Mouse (Mus musculus) left cerebral cortex, postnatal 10 days (tissue): ENCODE measurements around the gene Gpr142. TPM values are rescaled to one million over a fixed set of nuclear protein-coding genes. Genes with fewer than 3 reads are reported as not detected.

Experiments
- DNase-seq, 2 experiments: peaks; one replicate each; pipeline ENCODE4 v3.0.0; 2021 to 2022; ENCODE audit warnings: low spot score in 2 of 2, mixed read lengths in 1 of 2; ENCODE audit errors: extremely low spot score in 1 of 2
- intact Hi-C: fragments of 180-260 bp; cut with DNase I; formaldehyde crosslinking; loops from one replicate; pipeline ENCODE4 v1.15.1; 2025
- total RNA-seq, 2 experiments: library from RNA; stranded (reverse); gene quantifications; 2 replicates each; pipeline ENCODE4 v1.2.3; 2021

The Gpr142 gene
- total RNA-seq, 2 experiments from 2014 or later, result not detected

DNA sequence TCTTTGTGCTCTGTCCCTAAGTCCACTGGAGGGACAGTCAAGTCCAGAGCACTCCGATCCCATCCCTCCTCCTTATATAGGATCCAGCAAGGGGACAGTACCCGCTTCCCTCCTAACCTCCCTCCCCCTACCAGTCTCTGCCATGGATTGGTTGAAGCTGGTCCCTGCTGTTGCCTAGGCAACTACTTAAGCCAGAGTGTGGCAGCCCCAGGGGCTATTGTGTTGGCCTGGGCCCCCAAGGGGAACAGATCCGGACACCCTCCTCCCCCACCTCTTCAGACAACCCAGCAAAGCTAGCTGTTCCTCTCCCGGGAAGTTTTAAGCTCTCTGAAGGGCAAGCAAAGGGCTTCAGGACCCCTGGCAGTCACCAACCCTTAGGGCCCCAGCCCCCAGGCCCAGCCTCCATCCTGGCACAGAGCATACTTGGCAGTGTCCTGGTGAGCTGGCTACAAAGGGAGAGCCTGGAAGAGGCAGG lies 2.8 kb upstream of the Gpr142 start, which contains the start of gene Btbd17:
Gene Btbd17 (minus strand): TSS at position 98 of the 475 bp plus-strand sequence.
- intact Hi-C loops, result no loop called here
- DNase-seq, result peak; percentile 63 to 75

DNA sequence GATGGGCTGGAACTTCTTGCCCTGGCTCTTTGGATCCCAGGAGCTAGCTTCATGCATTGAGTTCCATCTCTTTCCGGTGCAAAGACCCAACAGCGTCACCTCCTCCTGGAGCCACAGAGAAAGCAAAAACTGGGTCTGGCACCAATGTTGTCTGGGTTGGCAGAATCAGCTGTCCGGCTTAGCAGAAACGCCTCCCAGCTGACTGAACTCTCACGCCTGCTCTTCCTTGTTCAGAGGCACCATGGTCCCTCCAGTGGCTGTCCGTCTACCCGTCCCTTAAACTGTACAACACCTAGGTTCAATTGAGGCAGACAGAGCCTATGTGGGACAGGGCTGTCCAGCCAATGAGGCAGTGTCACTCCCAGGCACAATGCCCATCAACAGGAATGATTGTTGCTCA lies 1.5 kb upstream of the Gpr142 start:
- DNase-seq, result no peak
- intact Hi-C loops, result no loop called here

DNA sequence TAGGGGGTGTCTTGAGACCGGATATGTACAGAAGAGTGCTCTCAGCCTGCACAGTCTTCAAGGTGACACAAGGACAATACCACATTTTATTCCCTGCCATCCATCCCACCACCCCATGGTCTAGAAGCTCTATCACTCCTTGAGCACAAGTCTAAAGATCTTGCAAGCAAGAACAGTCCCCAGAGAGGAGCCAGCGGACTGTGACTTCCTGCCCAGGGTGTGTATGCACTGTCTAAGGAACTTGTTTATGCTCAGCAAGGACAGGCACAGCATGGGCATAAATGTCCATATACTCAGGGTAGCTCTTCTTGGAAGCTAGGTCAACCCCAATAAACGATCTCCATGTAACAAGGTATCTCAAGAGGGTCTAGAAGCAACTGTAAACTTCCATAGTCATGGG lies 743 bp upstream of the Gpr142 start:
- no peak for DNase-seq
- intact Hi-C loops, result no loop called here

DNA sequence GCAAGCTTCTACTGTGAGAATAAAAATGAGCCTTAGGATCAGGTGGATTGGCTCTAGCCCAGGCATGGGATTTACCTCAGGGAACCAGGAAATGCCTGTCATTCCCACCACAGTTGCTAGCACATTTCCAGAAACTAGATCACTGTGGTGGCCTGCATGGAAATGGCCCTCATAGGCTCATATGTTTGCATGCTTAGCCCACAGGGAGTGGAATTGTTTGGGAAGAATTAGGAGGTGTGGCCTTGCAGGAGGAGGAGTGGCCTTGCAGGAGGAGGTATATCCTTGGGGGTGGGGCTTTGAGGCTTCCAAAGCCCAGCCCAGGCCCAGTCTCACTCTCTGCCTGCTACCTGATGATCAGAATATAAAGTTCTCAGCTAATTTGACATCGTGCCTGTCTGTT lies 3.2 kb downstream of the Gpr142 start:
- intact Hi-C loops, result no loop called here

DNA sequence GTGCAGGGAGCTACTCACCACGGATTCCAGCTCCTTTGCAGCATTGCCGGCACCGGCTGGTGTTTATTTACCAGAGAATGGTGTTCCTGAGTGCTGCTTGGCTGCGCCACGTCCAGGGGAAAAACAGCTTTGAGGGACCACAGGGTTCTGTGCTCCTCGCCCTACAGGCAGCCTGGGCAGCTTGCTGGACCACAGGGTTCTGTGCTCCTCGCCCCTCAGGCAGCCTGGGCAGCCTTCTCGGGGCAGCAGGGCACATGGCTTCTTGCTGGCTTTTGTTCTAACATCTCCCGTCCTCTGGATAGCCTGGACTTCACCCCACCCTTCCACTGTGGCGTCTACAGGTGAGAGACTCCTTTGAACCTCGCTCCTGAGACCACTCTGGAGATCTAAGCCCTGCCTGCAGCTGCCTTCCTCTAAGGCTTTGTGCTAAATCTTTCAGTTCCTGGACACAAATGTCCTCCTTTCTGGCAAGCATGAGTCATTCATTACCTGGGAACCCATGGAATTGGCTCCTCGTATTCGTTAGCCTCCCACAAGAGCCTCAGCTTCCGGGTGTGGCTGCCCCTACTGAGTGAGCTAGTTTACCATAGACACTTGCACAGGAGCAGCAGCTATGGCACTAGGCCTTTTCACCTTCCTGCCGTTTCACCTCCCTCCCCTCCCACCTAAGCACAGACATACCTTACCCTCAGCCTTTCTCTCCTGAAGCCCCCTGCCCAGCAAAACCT lies 4.0 kb downstream of the Gpr142 start:
- DNase-seq, result no peak
- intact Hi-C loops, result no loop called here

More for the DNA sequence above, 3.2 kb downstream of the Gpr142 start:
- DNase-seq, result no peak

DNA sequence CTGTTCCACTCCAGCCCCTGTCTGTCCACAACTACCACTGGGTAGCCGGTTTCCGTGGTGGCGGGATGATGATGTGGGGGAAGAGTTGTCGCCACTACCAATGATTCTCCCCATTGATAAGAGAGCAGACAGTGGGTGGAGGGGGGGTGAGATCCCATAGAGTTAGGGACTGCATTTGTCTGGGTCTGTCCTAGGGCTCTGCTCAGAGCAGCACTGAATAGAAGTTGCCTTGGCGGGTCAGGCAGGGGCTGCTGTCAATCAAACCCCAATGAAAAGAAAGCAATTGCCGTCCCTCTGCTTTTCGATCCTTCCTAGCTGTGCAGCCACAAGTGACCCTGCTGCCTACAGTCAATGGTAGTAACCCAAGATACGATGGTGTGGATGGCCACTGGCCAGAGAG lies 5.3 kb downstream of the Gpr142 start:
- DNase-seq, result no peak
- intact Hi-C loops, result no loop called here

DNA sequence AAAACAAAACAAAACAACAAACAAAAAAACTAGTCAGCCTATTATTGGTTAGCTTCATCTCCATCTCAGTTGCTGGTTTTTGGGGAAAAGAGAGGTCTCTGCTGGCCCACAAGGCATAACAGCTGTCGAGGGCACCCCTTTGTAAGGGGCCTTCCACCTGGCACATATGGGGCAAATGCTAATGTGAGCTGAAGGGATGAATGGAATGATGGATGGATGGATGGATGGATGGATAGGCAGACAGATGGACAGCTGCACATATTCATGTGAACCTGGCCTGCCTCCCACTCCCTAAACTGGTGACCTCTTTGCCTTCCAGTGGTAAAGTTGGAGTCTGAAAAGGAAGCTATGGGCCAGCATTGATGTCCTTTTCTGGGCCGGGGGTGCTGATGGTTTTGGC lies 8.3 kb downstream of the Gpr142 start:
- intact Hi-C loops, result no loop called here
- no peak for DNase-seq

DNA sequence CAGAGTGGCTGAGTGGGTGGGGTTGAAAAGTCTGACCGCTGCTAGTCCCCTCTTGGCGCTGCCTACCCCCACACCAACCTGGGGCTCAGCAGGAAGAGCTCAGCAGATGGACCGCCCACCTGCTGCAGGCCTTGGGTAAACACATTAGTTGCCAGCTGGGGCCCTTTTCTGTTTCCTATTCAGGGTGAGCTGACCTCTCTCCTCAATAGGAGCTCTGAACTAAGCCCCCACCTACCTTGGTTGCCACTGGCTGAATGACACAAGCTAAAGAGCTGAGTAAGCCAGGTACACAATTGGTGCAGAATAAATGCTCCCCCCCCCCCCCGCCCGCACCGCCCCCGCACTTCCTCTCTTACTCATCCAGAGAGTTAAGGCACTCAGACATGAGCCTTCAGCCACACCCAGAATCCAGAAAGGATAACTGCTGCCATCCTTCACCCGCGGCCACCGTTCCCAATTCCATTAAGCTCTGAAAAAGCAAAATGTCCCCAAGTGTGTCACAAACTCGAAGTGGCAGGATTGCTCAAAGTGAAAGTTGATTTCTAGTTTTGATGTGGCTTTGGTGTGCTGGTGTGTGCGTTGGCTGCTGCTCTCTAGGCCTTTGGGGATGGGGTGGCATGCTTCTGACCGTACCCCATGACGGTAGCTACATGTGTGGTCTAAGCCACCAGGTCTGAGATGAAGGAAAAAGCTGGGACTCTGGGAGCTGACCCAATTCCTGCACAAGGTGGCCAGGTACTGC lies 9.1 kb downstream of the Gpr142 start:
- no peak for DNase-seq
- intact Hi-C loops, result no loop called here

DNA sequence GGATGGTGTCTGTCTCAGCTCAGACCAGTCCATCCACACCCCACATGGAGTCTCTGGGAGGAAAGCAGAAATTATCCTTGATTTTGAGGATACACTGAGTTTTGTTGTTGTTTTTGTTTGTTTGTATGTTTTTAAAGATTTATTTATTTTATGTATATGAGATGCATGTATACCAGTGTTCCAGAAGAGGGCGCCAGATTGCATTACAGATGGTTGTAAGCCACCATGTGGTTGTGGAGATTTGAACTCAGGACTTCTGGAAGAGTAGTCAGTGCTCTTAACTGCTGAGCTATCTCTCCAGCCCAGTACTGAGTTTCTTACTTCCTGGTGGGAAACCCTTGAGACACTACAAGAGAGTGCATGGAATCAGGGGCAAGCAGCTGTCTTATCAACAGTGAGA lies 10.6 kb downstream of the Gpr142 start:
- intact Hi-C loops, result no loop called here

DNA sequence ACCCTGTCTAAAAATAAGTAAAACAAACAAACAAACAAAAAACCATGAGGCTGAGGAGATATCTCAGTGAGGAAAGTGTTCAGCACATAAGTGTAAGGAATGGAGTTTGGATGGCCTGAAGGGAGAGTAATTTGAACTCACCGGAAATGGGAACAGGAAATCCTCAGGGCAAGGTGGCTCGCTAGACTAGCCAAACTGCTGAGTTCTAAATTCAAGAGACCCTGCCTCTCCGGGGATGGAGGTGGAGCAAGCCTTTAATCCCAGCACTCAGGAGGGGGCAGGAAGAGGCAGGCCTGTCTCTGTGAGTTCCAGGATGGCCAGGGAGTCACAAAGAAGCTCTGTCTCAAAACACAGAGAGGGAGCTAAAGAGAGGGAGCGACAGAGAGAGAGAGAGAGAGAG lies 11.6 kb downstream of the Gpr142 start:
- intact Hi-C loops, result no loop called here
- DNase-seq, result no peak

More for the DNA sequence above, 10.6 kb downstream of the Gpr142 start:
- DNase-seq, result no peak

DNA sequence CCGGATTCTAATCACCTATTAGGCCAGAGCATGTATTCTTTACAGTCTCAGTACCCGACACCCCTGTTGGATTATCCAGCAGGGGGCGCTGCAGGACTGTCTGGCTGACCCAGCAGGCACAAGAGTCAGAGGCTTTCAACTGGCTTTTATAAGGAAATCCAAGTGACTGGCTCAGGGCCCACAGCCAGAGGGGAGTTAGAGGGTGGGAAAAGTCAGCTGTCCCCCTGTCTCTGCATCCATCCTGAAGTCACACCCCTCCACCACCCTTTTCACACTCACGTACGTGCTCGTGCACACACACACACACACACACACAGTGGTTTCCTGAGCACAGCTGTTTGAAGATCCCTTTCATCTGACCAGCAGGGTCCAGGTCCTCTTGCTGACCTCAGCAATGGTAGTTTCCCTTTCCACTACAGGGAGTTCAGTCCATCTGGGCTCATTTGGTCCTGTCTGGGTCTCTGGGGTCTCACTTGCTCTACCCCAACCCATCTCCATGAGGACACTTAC lies 14.1 kb downstream of the Gpr142 start:
- intact Hi-C loops, result loop anchor here (1.0 to 2.0 kb wide), 2 partner anchors 66 to 100 kb away; no protein-coding TSS in a partner anchor

DNA sequence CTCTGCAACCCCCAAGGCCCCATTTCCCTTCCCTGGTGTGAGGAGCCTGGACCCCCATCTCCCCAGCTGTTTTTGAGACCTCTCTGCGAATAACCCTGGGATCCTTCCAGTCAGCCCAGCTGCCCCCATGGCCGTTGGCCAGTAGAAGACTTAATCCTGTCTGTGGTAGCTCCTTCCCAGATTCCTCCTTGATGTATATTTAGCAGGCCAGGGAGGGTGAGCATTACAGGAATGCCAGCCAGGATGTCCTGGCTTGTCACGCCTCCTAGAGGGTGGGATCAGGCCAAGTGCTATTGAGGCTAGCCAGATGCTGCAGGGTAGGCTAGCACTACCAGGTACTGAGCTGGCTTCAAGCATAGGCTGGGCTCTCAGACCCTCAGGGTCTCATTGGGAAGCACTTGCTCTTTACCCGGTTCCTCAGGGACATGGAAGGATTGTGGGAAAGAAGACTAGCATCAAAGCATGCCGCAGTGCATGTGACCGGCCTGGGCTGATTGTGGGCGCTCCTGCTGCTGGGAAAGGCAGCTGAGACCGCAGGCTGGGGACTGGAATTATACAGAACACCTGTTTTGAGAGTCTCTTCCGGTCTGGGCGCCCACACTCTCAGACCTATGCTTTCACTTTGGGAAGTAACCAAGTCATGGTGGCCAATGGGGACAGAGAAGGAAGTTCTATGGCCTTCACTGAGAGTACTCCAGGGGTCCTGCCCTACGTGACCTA lies 16.3 kb downstream of the Gpr142 start:
- DNase-seq, result no peak
- intact Hi-C loops, result no loop called here

More for the DNA sequence above, 14.1 kb downstream of the Gpr142 start:
- peak; percentile 78 to 93 for DNase-seq

DNA sequence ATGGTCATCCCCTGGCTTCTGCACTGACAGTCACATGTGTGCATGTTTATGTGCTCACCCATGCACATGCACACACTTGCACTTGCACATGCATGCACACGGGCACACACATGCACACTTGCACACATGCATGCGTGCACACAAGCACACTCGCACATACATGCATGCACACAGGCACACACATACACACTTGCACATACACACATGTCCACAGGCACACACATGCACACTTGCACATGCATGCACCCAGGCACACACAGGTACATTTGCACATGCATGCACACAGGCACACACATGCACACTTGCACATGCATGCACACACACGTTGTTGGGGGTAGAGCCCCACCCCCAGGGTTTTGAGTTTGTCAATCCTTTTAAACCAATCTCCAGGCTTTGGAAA lies 18.2 kb downstream of the Gpr142 start:
- intact Hi-C loops, result no loop called here

DNA sequence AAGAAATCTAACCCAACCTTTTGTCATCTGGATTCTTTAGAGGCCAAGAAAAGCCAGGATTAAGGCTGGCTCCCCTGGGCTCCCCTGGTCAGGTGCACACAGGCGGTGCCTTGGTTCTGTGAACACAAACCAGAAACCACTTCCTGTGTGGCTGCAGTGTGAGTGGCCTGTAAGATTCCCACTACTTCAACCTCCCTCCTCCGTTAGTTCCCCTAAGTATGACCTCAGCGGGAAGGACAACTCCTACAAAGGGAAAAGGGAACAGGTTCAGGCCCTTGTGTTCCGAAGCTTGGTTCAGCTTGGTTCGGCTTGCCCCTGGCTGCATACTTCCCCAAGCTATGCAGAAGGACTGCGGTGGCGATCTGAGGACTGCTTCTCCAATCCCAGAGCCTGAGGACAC lies 19.5 kb downstream of the Gpr142 start:
- DNase-seq, result no peak
- intact Hi-C loops, result no loop called here

More for the DNA sequence above, 18.2 kb downstream of the Gpr142 start:
- no peak for DNase-seq

DNA sequence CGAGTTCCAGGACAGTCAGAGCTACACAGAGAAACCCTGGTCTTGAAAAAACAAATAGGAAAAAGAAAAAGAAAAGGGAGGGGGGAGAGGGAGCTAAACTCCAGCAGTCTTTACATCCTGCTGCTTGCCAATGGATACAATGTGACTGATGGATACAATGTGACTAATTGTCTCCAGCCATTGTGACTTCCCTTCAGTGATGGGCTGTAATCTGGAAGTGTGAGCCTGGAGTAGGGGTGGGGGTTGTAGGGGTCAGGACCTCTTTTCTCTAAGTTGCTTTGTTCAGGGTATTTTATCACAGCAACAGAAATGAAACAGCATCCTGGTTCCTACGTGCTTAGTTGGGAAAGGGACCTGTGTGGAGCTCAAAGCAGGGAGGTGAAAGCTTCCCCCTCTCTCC lies 20.4 kb downstream of the Gpr142 start:
- no peak for DNase-seq
- intact Hi-C loops, result no loop called here

DNA sequence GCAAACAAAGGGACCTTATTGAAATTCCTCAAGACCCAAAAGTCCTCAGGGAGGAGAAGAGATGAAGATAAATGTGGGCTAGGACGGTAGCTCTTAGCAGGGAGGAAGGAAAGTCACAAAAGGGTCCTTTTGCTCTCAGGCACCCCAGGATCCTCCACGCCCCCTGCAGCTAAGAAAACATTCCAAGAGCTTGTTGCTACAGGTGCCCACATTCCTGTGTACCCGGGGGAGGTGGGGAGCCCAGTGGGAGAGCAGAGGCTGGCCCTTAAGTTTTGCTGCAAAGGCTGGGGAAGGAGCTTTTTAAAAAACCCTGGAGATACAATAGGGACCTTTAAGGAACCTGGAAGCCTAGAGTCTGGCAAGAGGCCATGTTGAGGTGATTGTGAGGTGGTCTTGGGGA lies 21.7 kb downstream of the Gpr142 start:
- intact Hi-C loops, result no loop called here
- DNase-seq, result peak in 1 of 2 experiments; percentile 49

DNA sequence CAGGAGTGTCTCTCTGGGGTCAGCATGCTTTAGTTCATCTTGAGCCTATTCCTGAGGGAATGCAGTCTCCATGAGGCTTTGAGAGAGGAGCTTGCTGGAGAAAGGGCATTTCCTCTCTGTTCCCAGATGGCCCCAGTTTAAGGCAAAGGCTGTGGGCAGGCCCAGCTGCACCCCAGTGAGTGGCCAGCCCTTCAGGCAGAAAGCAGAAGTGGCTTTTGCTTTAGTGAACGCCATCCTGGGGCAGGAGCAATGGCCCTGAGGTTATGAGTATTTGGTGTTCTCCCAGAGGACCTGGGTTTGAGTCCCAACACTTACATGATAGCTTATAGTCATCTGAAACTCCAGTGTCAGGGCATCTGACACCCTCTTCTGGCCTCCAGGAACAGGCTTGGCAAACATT lies 22.6 kb downstream of the Gpr142 start:
- intact Hi-C loops, result no loop called here
- no peak for DNase-seq

DNA sequence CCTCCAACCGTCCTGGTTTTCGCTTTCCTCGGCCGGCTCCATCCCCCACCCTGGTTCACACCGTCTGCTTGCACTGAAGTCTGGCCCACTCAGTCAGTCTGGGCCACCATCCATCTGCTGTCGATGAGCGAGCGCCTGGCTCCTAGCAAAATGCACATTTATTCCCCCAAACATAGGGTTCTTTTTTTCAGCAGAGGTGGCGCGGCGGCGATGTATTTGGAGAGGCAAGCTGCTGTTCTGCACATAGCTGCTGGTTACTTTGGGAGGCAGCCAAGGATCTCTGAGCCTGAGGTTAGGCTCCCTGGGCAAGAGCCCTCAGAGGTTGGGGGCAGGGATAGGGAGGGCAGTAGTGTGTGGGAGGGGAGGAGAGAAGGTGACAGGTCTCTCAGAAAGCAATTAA lies 24.0 kb downstream of the Gpr142 start:
- intact Hi-C loops, result no loop called here
- peak; percentile 86 for DNase-seq

DNA sequence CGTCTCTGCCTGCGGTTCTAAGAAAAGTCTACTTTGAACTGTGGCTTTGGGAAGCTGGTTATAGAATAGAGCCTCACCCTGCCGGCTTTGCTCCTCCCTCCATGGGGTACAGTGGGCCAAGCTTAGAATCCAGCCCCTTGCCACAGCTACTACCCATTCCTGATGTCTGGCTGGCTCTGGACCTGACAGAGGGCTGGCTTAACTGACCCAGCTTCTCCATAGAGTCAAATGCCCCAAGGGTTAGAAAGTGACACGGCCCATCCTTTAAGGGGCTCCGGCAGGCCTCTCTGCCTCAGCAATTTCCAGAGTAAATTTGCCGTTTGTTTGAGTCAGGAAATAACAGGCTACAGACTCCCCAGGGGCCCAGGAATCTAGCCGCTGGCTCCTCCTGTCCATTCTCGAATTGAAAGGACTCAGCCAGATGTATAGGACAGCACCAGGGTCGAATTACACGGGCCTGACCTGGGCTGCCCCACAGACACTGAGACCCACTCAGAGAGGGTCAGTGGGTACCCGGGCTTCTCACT lies 24.5 kb downstream of the Gpr142 start:
- DNase-seq, result no peak
- intact Hi-C loops, result no loop called here
